Mouse (Mus musculus) hindbrain, embryonic 12.5 days (tissue): Measurements from ENCODE around the gene Dnajb4. TPM values are rescaled to one million over a fixed set of nuclear protein-coding genes. Genes with fewer than 3 reads are reported as not detected.
"Not testable (repeated sequence)": the region's sequence is repeated elsewhere in the genome, so short reads cannot be mapped to it uniquely, and the experiment has no call there.

ENCODE experiments used
- ATAC-seq: fragments of 200-750 bp; cut with Nextera tagmentation; 2 replicates; pipeline ENCODE4 v1.8.0; 2017; ENCODE audit warnings: moderate TSS enrichment; ENCODE audit not compliant: low FRiP score
- H3K27ac ChIP-seq: fragments of 300-500 bp; sonication (generic); 2 replicates; pipeline ENCODE4 v1.5.1; 2016; ENCODE audit warnings: mild to moderate bottlenecking
- H3K27me3 ChIP-seq: fragments of 300-500 bp; sonication (generic); 2 replicates; pipeline ENCODE4 v1.6.1; 2016; ENCODE audit warnings: mild to moderate bottlenecking
- H3K36me3 ChIP-seq: fragments of 300-500 bp; sonication (generic); 2 replicates; pipeline ENCODE4 v1.6.1; 2016; ENCODE audit warnings: mild to moderate bottlenecking
- H3K4me1 ChIP-seq: fragments of 300-500 bp; sonication (generic); 2 replicates; pipeline ENCODE4 v1.6.1; 2016
- H3K4me2 ChIP-seq: fragments of 300-500 bp; sonication (generic); replicated peaks from 2 replicates; pipeline ENCODE4 v1.6.1; 2016; ENCODE audit warnings: mild to moderate bottlenecking
- H3K4me3 ChIP-seq: fragments of 300-500 bp; sonication (generic); 2 replicates; pipeline ENCODE4 v1.5.1; 2016; ENCODE audit warnings: mild to moderate bottlenecking
- H3K9ac ChIP-seq: fragments of 300-500 bp; sonication (generic); 2 replicates; pipeline ENCODE4 v1.6.1; 2016; ENCODE audit warnings: mild to moderate bottlenecking, moderate library complexity
- H3K9me3 ChIP-seq: fragments of 300-500 bp; sonication (generic); replicated peaks from 2 replicates; pipeline ENCODE4 v1.6.1; 2016; ENCODE audit warnings: mild to moderate bottlenecking
- WGBS: fragments of 180-500 bp; shearing (Covaris S2); methylation state at CpG from one replicate; pipeline ENCODE4 v1.1.7; 2016; 5-methylcytosine and 5-hydroxymethylcytosine counted together
- polyA plus RNA-seq: library from polyadenylated mRNA; unstranded; fragments of >200 nt; fragmentation: Nextera tagmentation; extraction: Ambion mirVana; gene quantifications from 2 replicates; pipeline ENCODE4 v1.2.1, GENCODE M21; 2016

The Dnajb4 gene
- 32.3 and 32.9 TPM in 2 replicates for polyA plus RNA-seq

- Histone ChIP-seq H3K4me2 (peak within 1 kb of the TSS; percentile 95), H3K27ac (peak within 1 kb of the TSS; percentile 100), H3K9ac (peak within 1 kb of the TSS; percentile 100), H3K4me3 (peak within 1 kb of the TSS; percentile 98), H3K36me3 (no peaks in the 10 kb centered on the region), H3K4me1 (peaks cover 27% of the 10 kb centered on the region), H3K9me3 (no peaks in the 10 kb centered on the region), H3K27me3 (no peaks in the 10 kb centered on the region)
- under 1% methylated on average over 85 of the region's 85 CpGs for WGBS
- ATAC-seq = peak; percentile 97
Observed at GRCm38 (mm10) chr3:152209967-152210634, at the start of gene Dnajb4, which contains the start of gene Fubp1. Gene Dnajb4, minus strand, starts transcription at chr3:152210302. Gene Fubp1, plus strand, starts transcription at chr3:152210422.

- Histone ChIP-seq H3K27me3 (peaks cover 13% of the 10 kb centered on the region), H3K4me1 (peaks cover 12% of the 10 kb centered on the region)
- 41% methylated on average over 8 of the region's 9 CpGs for WGBS
- not testable (repeated sequence) for H3K4me2 ChIP-seq, H3K27ac ChIP-seq, H3K36me3 ChIP-seq, H3K9ac ChIP-seq, H3K9me3 ChIP-seq, H3K4me3 ChIP-seq
- 0 out of 2 replicates have a peak, but pooled peaks have one; percentile 39 for ATAC-seq
Observed at GRCm38 (mm10) chr3:152259409-152259808, 49.3 kb upstream of the Dnajb4 start.

GRCm38 (mm10) chr3:152257528-152257927, 47.4 kb upstream of the Dnajb4 start:
- H3K27ac ChIP-seq = no peak overlapping the region
- 87% methylated on average over 3 of the region's 3 CpGs for WGBS
- peaks cover 10% of the 10 kb centered on the region for H3K4me1 ChIP-seq
- H3K9ac ChIP-seq = no peak overlapping the region
- H3K4me2 ChIP-seq = no peak overlapping the region
- no peaks in the 10 kb centered on the region for H3K36me3 ChIP-seq
- H3K9me3 ChIP-seq = no peaks in the 10 kb centered on the region
- no peak for ATAC-seq
- H3K27me3 ChIP-seq = 0 out of 2 replicates have a peak, but pooled peaks cover 7% of the 10 kb centered on the region
- H3K4me3 ChIP-seq = no peak overlapping the region

- no peak overlapping the region for H3K9ac ChIP-seq
- no peaks in the 10 kb centered on the region for H3K4me1 ChIP-seq
- H3K4me2 ChIP-seq = no peak overlapping the region
- no peaks in the 10 kb centered on the region for H3K27me3 ChIP-seq
- H3K9me3 ChIP-seq = no peaks in the 10 kb centered on the region
- 97% methylated on average over 1 of the region's 1 CpGs for WGBS
- H3K4me3 ChIP-seq = no peak overlapping the region
- no peaks in the 10 kb centered on the region for H3K36me3 ChIP-seq
- no peak overlapping the region for H3K27ac ChIP-seq
- no peak for ATAC-seq
Observed at GRCm38 (mm10) chr3:152250487-152250886, 40.4 kb upstream of the Dnajb4 start.

GRCm38 (mm10) chr3:152247708-152248107, 37.6 kb upstream of the Dnajb4 start:
- H3K27me3 ChIP-seq = no peaks in the 10 kb centered on the region
- H3K4me3 ChIP-seq = no peak overlapping the region
- WGBS = 88% methylated on average over 12 of the region's 12 CpGs
- H3K4me1 ChIP-seq = no peaks in the 10 kb centered on the region
- no peak overlapping the region for H3K4me2 ChIP-seq
- no peaks in the 10 kb centered on the region for H3K9me3 ChIP-seq
- no peak overlapping the region for H3K27ac ChIP-seq
- no peaks in the 10 kb centered on the region for H3K36me3 ChIP-seq
- no peak for ATAC-seq
- H3K9ac ChIP-seq = no peak overlapping the region

- Histone ChIP-seq H3K36me3 (0 out of 2 replicates have a peak, but pooled peaks cover 4% of the 10 kb centered on the region), H3K4me1 (no peaks in the 10 kb centered on the region), H3K4me2 (no peak overlapping the region), H3K27ac (no peak overlapping the region), H3K9me3 (no peaks in the 10 kb centered on the region), H3K27me3 (no peaks in the 10 kb centered on the region), H3K4me3 (no peak overlapping the region), H3K9ac (no peak overlapping the region)
- WGBS = 80% methylated on average over 5 of the region's 5 CpGs
- ATAC-seq = no peak
Observed at GRCm38 (mm10) chr3:152245273-152245910, 35.3 kb upstream of the Dnajb4 start.

- H3K9me3 ChIP-seq = no peaks in the 10 kb centered on the region
- no peak overlapping the region for H3K4me2 ChIP-seq
- ATAC-seq = no peak
- 80% methylated on average over 4 of the region's 4 CpGs for WGBS
- no peak overlapping the region for H3K27ac ChIP-seq
- H3K36me3 ChIP-seq = peaks cover 11% of the 10 kb centered on the region
- no peaks in the 10 kb centered on the region for H3K4me1 ChIP-seq
- H3K9ac ChIP-seq = no peak overlapping the region
- no peaks in the 10 kb centered on the region for H3K27me3 ChIP-seq
- H3K4me3 ChIP-seq = no peak overlapping the region
Observed at GRCm38 (mm10) chr3:152243304-152243703, 33.2 kb upstream of the Dnajb4 start.

GRCm38 (mm10) chr3:152241098-152241497, 31.0 kb upstream of the Dnajb4 start:
- 85% methylated on average over 3 of the region's 3 CpGs for WGBS
- Histone ChIP-seq H3K9ac (no peak overlapping the region), H3K27ac (no peak overlapping the region), H3K4me1 (no peaks in the 10 kb centered on the region), H3K4me2 (no peak overlapping the region), H3K4me3 (no peak overlapping the region), H3K36me3 (peaks cover 20% of the 10 kb centered on the region), H3K27me3 (no peaks in the 10 kb centered on the region), H3K9me3 (no peaks in the 10 kb centered on the region)
- ATAC-seq = no peak

GRCm38 (mm10) chr3:152239592-152239991, 29.5 kb upstream of the Dnajb4 start:
- no peaks in the 10 kb centered on the region for H3K4me1 ChIP-seq
- no peaks in the 10 kb centered on the region for H3K27me3 ChIP-seq
- H3K27ac ChIP-seq = no peak overlapping the region
- ATAC-seq = no peak
- peaks cover 25% of the 10 kb centered on the region for H3K36me3 ChIP-seq
- no peak overlapping the region for H3K9ac ChIP-seq
- no peaks in the 10 kb centered on the region for H3K9me3 ChIP-seq
- H3K4me2 ChIP-seq = no peak overlapping the region
- no peak overlapping the region for H3K4me3 ChIP-seq
- WGBS = 98% methylated on average over 1 of the region's 1 CpGs

GRCm38 (mm10) chr3:152238836-152239235, 28.7 kb upstream of the Dnajb4 start:
- H3K27ac ChIP-seq = no peak overlapping the region
- ATAC-seq = no peak
- no peaks in the 10 kb centered on the region for H3K27me3 ChIP-seq
- no peak overlapping the region for H3K4me2 ChIP-seq
- 82% methylated on average over 2 of the region's 2 CpGs for WGBS
- peaks cover 32% of the 10 kb centered on the region for H3K36me3 ChIP-seq
- no peaks in the 10 kb centered on the region for H3K4me1 ChIP-seq
- no peak overlapping the region for H3K4me3 ChIP-seq
- no peaks in the 10 kb centered on the region for H3K9me3 ChIP-seq
- H3K9ac ChIP-seq = no peak overlapping the region

- WGBS = 95% methylated on average over 1 of the region's 1 CpGs
- H3K4me3 ChIP-seq = no peak overlapping the region
- ATAC-seq = no peak
- no peaks in the 10 kb centered on the region for H3K9me3 ChIP-seq
- H3K36me3 ChIP-seq = peaks cover 44% of the 10 kb centered on the region
- no peak overlapping the region for H3K9ac ChIP-seq
- no peak overlapping the region for H3K4me2 ChIP-seq
- no peaks in the 10 kb centered on the region for H3K27me3 ChIP-seq
- H3K4me1 ChIP-seq = no peaks in the 10 kb centered on the region
- H3K27ac ChIP-seq = no peak overlapping the region
Observed at GRCm38 (mm10) chr3:152235805-152236204, 25.7 kb upstream of the Dnajb4 start.

- Histone ChIP-seq H3K4me1 (no peaks in the 10 kb centered on the region), H3K36me3 (peaks cover 44% of the 10 kb centered on the region)
- 96% methylated on average over 1 of the region's 1 CpGs for WGBS
Observed at GRCm38 (mm10) chr3:152235238-152235637, 25.1 kb upstream of the Dnajb4 start.

More at GRCm38 (mm10) chr3:152235238-152235637, 25.1 kb upstream of the Dnajb4 start:
- no peak overlapping the region for H3K4me3 ChIP-seq
- no peak overlapping the region for H3K27ac ChIP-seq
- no peak for ATAC-seq
- no peaks in the 10 kb centered on the region for H3K9me3 ChIP-seq
- no peak overlapping the region for H3K9ac ChIP-seq
- no peaks in the 10 kb centered on the region for H3K27me3 ChIP-seq
- no peak overlapping the region for H3K4me2 ChIP-seq
